26 mouse cellular contexts compared by ENCODE assay signal in the genomic region with DNA sequence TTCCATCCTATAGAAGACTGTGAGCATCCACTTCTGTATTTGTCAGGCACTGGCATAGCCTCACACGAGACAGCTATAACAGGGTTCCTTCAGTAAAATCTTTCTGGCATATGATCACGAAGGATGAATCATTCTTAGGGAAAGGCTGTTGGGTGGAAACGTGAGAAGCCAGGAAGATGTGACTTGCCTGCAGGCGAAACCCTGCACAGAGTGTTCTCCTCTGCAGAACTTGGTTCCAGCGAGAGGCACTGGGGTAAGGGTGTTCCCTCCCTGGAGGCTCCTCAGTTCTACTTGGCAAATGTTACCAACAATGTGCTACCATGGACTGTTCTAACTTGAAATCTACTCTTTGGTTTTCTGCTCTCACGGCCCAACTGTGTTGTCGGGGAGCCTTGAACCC.
DNase-seq lines count a peak whose midpoint lies in the region; TF ChIP-seq lines count a peak whose summit lies in the region.
"Had no signal": no experiment of that assay in that cellular context is flagged by ENCODE, and none has a peak within 500 bp of the region (broad histone marks: within the 10 kb centered on the region; RNA-seq: fewer than 3 reads in every experiment).

No protein-coding gene starts in this region.

- no peaks in the 10 kb centered on the region for H3K4me1 ChIP-seq in lung, adult 2 months (ENCODE audit: control insufficient read depth, insufficient read depth, low read length)

- peak; percentile 62 for DNase-seq in gastrocnemius, adult 18-20 months (ENCODE audit: low spot score)
- DNase-seq in gastrocnemius, postnatal 36 days: no peak
- DNase-seq in 3T3-L1 (ENCODE audit: low read depth, low spot score): peak; percentile 79
- peak; percentile 51 for DNase-seq in NIH3T3 (ENCODE audit: low read depth)
- no peak for DNase-seq in lung, adult 2 months
- DNase-seq: cerebellum, adult 11 months; cerebellum, adult 9-11 months; embryo, embryonic 11 days; heart, adult 2 months; heart, postnatal 4 days; kidney, adult 8-10 months; kidney, postnatal 4 days; layer of hippocampus, postnatal 36 days; liver; lung, embryonic 14.5 days; lung, postnatal 14 days; midbrain, embryonic 14.5 days; right cerebral cortex, postnatal 4 days had no signal

- no peak for TF ChIP-seq CTCF in lung, adult 2 months (IDR thresholded peaks at IDR 0.05; ENCODE audit: insufficient read depth, low read length)

- no peak overlapping the region for H3ac ChIP-seq in myocyte (ENCODE audit: control insufficient read depth, insufficient read length)

- no peaks in the 10 kb centered on the region for H3K36me3 ChIP-seq in myocyte (ENCODE audit: control insufficient read depth, insufficient read depth)
- H3K36me3 ChIP-seq: embryonic facial prominence, embryonic 12.5 days; forebrain, embryonic 10.5 days; heart, embryonic 12.5 days; hindbrain, embryonic 13.5 days; neural tube, embryonic 15.5 days had no signal

- intact Hi-C loops in gastrocnemius, postnatal 36 days (cut with DNase I): no loop called here

- H3K4me2 ChIP-seq in myocyte (ENCODE audit: low read depth): peak overlapping the region; percentile 10
- H3K4me2 ChIP-seq: embryonic facial prominence, embryonic 12.5 days; heart, embryonic 12.5 days; hindbrain, embryonic 13.5 days; lung, embryonic 14.5 days; neural tube, embryonic 15.5 days had no signal

- 85% methylated on average over 7 of the region's 7 CpGs for WGBS in lung, adult 2 months

- H3K4me3 ChIP-seq in myocyte: no peak overlapping the region
- no peak overlapping the region for H3K4me3 ChIP-seq in lung, adult 2 months (replicated peaks; ENCODE audit: extremely low read depth, low read depth, low read length)
- H3K4me3 ChIP-seq: embryonic facial prominence, embryonic 12.5 days; forebrain, embryonic 10.5 days; heart, adult 2 months; heart, embryonic 12.5 days; hindbrain, embryonic 13.5 days; neural tube, embryonic 15.5 days had no signal

- no peak for TF ChIP-seq POLR2A in myocyte (IDR thresholded peaks at IDR 0.05; ENCODE audit: insufficient read length, low read depth)
- TF ChIP-seq POLR2A in lung, adult 2 months (IDR thresholded peaks at IDR 0.05; ENCODE audit: borderline replicate concordance, extremely low read depth, low read depth, low read length): no peak

- no peaks in the 10 kb centered on the region for H3K27me3 ChIP-seq in myocyte (ENCODE audit: control insufficient read depth, insufficient read depth, insufficient read length)
- H3K27me3 ChIP-seq: CH12.LX; embryonic facial prominence, embryonic 12.5 days; neural tube, embryonic 15.5 days; Patski had no signal

- H3K79me2 ChIP-seq in myocyte (ENCODE audit: control insufficient read depth, insufficient read depth): no peaks in the 10 kb centered on the region

TF ChIP-seq in myocyte, 11 proteins besides CTCF, POLR2A, EP300 and RAD21:
- TF ChIP-seq TCF3 (IDR thresholded peaks at IDR 0.05; ENCODE audit: insufficient read length, low read depth): no peak
- no peak for TF ChIP-seq CEBPB (IDR thresholded peaks at IDR 0.05; ENCODE audit: insufficient read depth, poor library complexity, severe bottlenecking)
- TF ChIP-seq SRF (IDR thresholded peaks at IDR 0.05; ENCODE audit: control insufficient read depth, insufficient read length, low read depth): no peak
- no peak for TF ChIP-seq E2F4 (IDR thresholded peaks at IDR 0.05; ENCODE audit: insufficient read depth)
- TF ChIP-seq REST (IDR thresholded peaks at IDR 0.05; ENCODE audit: insufficient read depth, insufficient read length): no peak
- TF ChIP-seq MAX (IDR thresholded peaks at IDR 0.05; ENCODE audit: low read depth): no peak
- TF ChIP-seq TCF12 (IDR thresholded peaks at IDR 0.05; ENCODE audit: insufficient read depth, poor library complexity, severe bottlenecking): no peak
- TF ChIP-seq MYOD1 (IDR thresholded peaks at IDR 0.05; ENCODE audit: control insufficient read depth in 1 of 3, insufficient read length in 2 of 3, low read depth in 2 of 3): no peak
- no peak for TF ChIP-seq POLR2AphosphoS2 (IDR thresholded peaks at IDR 0.05; ENCODE audit: insufficient read length, low read depth)
- TF ChIP-seq USF1 (IDR thresholded peaks at IDR 0.05; ENCODE audit: low read depth): no peak
- no peak for TF ChIP-seq MYOG (IDR thresholded peaks at IDR 0.05; ENCODE audit: control insufficient read depth in 1 of 3, insufficient read depth in 1 of 3, insufficient read length in 2 of 3, low read depth in 2 of 3)

Comparison
In these comparisons a context has a peak if more than half of its experiments do, and no peak if none do; other contexts are left out.
1. DNase-seq: peak in gastrocnemius, adult 18-20 months (single experiment), 3T3-L1 (single experiment) and NIH3T3 (single experiment); none in gastrocnemius, postnatal 36 days (0 of 2) and lung, adult 2 months (single experiment).